Mouse (Mus musculus) hindbrain, postnatal 0 days (tissue): ENCODE measurements at regions not wholly inside any gene's neighbourhood (a gene's known extent, or its start where the extent isn't known, plus 50 kb on each side); places are given as distances from the start of the nearest gene placed in this dataset.

Experiments
- ATAC-seq: fragments of 200-750 bp; cut with Nextera tagmentation; 2 replicates; pipeline ENCODE4 v1.8.0; 2017; ENCODE audit warnings: mild to moderate bottlenecking, moderate TSS enrichment, moderate library complexity
- DNase-seq: peaks from one replicate; pipeline ENCODE4 v3.0.0-alpha.2; 2015; ENCODE audit warnings: low spot score
- H3K27ac ChIP-seq: fragments of 300-500 bp; sonication (generic); 2 replicates; pipeline ENCODE4 v1.5.1; 2014; ENCODE audit warnings: mild to moderate bottlenecking
- H3K27me3 ChIP-seq: fragments of 300-500 bp; sonication (generic); 2 replicates; pipeline ENCODE4 v1.6.1; 2014; ENCODE audit warnings: low read length, mixed read lengths; ENCODE audit not compliant: insufficient read depth
- H3K36me3 ChIP-seq: fragments of 300-500 bp; sonication (generic); 2 replicates; pipeline ENCODE4 v1.6.1; 2014; ENCODE audit warnings: low read length, mixed read lengths; ENCODE audit not compliant: insufficient read depth
- H3K4me1 ChIP-seq: fragments of 300-500 bp; sonication (generic); 2 replicates; pipeline ENCODE4 v1.6.1; 2014; ENCODE audit warnings: antibody characterized with exemption, low read length, mixed read lengths; ENCODE audit not compliant: insufficient read depth
- H3K4me2 ChIP-seq: fragments of 300-500 bp; sonication (generic); 2 replicates; pipeline ENCODE4 v1.6.1; 2014; ENCODE audit warnings: low read depth, mild to moderate bottlenecking, low read length, moderate library complexity, mixed read lengths
- H3K4me3 ChIP-seq: fragments of 300-500 bp; sonication (generic); 2 replicates; pipeline ENCODE4 v1.5.1; 2014; ENCODE audit warnings: low read length
- H3K9ac ChIP-seq: fragments of 300-500 bp; sonication (generic); replicated peaks from 2 replicates; pipeline ENCODE4 v1.6.1; 2014; ENCODE audit warnings: mild to moderate bottlenecking, low read length, moderate library complexity, mixed read lengths
- H3K9me3 ChIP-seq: fragments of 300-500 bp; sonication (generic); 2 replicates; pipeline ENCODE4 v1.6.1; 2016; ENCODE audit warnings: low read length, mixed read lengths
- CTCF ChIP-seq: IDR thresholded peaks from 2 replicates; pipeline ENCODE4 v1.5.1; 2016; ENCODE audit warnings: antibody characterized with exemption, control low read depth, low read depth
- WGBS: fragments of 180-500 bp; shearing (Covaris S2); extraction: QIAGEN DNeasy Blood & Tissue Kit; methylation state at CpG from one replicate; pipeline ENCODE4 v1.1.7; 2014; 5-methylcytosine and 5-hydroxymethylcytosine counted together
- microRNA-seq, 2 experiments: library from miRNA; unstranded; fragments of <30 nt; microRNA quantifications; one replicate each; pipeline ENCODE4; 2016

DNA sequence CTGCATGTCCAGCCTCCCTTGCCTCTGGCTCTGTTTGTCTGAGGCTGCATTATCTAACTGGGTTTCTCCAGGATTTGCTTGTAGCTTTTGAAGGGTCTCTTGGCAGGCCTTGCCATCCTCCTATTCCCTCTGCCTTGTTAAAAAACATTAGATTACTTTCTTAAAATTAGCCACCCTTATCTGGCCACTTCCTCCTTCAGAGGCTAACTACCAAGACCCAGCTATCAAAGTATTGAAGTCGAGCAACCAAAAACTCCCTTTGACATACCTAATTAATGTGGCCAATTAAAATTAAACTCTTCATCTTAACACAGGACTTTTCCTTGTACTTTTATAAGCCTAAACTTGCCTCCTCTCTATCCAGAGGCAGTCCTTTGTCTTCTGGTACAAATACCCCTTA lies 66.3 kb upstream of the Kif2a start:
- Histone ChIP-seq H3K9me3 (no peaks in the 10 kb centered on the region), H3K9ac (no peak overlapping the region), H3K4me2 (no peak overlapping the region), H3K27ac (no peak overlapping the region), H3K4me1 (no peaks in the 10 kb centered on the region), H3K27me3 (no peaks in the 10 kb centered on the region), H3K4me3 (no peak overlapping the region), H3K36me3 (no peaks in the 10 kb centered on the region)
- ATAC-seq (no peak), DNase-seq (no peak)
- no peak for TF ChIP-seq CTCF
- 58% methylated on average over 1 of the region's 1 CpGs for WGBS

DNA sequence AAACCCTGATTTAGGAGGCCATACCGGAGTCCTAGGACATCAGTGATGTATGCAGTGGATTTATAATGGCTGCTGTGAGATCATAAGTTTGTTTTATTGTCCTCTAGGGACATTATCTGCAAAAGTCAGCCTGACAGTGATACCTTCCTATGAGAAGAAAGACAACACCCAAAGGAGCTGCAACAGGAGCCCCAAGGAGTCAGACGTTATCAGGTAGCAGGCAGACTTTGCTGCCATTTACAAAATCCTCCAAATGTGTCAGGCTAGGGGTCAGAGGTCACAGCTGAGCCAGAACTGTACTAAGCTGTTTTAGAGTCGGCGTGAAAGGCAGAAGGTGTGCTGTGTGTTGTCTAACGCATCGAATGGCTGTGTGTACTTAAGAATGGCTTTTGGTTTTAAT lies 65.4 kb upstream of the Kif2a start:
- Histone ChIP-seq H3K4me1 (no peaks in the 10 kb centered on the region), H3K9ac (no peak overlapping the region), H3K27ac (no peak overlapping the region), H3K9me3 (no peaks in the 10 kb centered on the region), H3K36me3 (no peaks in the 10 kb centered on the region), H3K27me3 (no peaks in the 10 kb centered on the region), H3K4me2 (no peak overlapping the region), H3K4me3 (no peak overlapping the region)
- 79% methylated on average over 6 of the region's 6 CpGs for whole genome bisulfite sequencing
- DNase-seq: no peak
- no peak for TF ChIP-seq CTCF
- no peak for ATAC-seq

DNA sequence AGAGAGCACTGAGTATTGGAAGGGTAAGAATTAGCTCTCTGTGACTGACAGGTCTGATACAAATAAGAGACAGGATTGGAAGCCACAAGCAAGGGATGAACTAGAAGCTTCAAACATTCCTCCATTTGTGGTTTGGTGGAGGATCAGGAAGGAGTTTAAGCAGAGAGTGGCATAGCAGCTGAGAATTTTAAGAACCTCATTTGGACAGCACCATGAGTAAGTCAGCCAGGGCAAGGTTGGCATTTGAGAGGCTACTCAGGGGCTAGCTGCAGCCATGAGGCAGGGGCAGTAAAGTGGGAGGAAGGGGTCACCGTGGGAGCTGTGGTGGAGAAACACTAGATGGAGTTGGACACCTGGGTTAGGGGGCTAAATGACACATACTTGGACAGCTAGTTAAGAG lies 56.2 kb upstream of the Kif2a start:
- WGBS: 85% methylated on average over 1 of the region's 1 CpGs
- Histone ChIP-seq H3K4me2 (no peak overlapping the region), H3K4me3 (no peak overlapping the region), H3K27ac (no peak overlapping the region), H3K36me3 (no peaks in the 10 kb centered on the region), H3K4me1 (no peaks in the 10 kb centered on the region), H3K9me3 (no peaks in the 10 kb centered on the region), H3K27me3 (no peaks in the 10 kb centered on the region), H3K9ac (no peak overlapping the region)
- TF ChIP-seq CTCF: no peak
- ATAC-seq: no peak
- DNase-seq: no peak

DNA sequence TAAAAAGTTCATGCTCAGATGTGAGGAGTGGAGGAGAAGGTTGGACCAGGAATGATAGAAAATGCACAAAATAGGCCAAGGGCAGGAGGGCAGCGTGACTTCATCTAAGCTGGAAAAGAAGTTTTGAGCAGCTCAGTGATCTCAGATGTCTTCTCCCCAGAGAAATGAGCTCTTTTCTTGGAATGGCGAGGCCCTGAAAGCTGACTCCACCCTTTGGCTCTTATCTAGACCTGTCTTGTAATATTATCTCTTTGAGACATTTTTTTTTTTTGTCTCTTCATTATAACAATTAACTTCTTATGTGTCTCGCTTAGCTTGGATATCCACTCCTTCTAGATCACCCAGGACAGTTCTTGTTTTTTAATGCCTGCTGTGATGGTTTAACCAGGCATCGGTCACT lies 53.0 kb upstream of the Kif2a start:
- ATAC-seq (no peak), DNase-seq (no peak)
- Histone ChIP-seq H3K9me3 (no peaks in the 10 kb centered on the region), H3K4me3 (no peak overlapping the region), H3K36me3 (no peaks in the 10 kb centered on the region), H3K4me2 (no peak overlapping the region), H3K9ac (no peak overlapping the region), H3K4me1 (no peaks in the 10 kb centered on the region), H3K27me3 (no peaks in the 10 kb centered on the region), H3K27ac (no peak overlapping the region)
- no peak for TF ChIP-seq CTCF
- 91% methylated on average over 4 of the region's 4 CpGs for WGBS

DNA sequence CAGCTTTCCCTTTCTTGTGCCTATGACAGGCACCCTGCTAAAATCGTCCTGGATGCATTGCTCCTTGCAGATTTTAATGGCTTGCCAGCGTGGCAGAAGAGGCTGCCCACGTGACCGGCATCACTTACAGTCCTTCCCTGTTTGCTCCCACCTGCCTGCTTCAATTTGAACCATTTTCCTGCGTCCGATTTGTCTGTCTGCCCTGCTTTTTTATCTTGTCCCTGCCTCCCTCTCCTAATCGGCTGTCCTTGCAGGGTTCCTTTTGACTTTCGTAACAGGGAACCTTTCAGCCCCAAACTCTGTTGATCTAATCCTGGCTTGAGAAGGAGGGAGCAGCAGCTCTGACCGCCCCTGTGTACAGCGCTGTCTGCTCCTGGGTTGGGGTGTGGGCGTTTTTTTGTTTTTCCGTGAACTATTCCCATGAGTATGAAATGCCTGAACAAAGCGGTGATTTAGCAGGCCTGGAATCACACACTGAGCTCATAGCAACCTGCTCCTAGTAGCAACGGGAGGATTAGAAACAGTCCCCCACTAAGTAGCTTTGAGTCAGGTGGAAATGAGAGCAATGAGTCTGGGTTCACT lies 51.2 kb upstream of the Kif2a start:
- Histone ChIP-seq H3K9me3 (no peaks in the 10 kb centered on the region), H3K4me2 (peak overlapping the region; percentile 62), H3K4me1 (no peaks in the 10 kb centered on the region), H3K9ac (peak overlapping the region; percentile 37), H3K27ac (peak overlapping the region; percentile 13), H3K27me3 (no peaks in the 10 kb centered on the region), H3K36me3 (no peaks in the 10 kb centered on the region), H3K4me3 (peak overlapping the region; percentile 24)
- 3% methylated on average over 14 of the region's 14 CpGs for WGBS
- DNase-seq (peak; percentile 60), ATAC-seq (peak; percentile 91)
- TF ChIP-seq CTCF: no peak

DNA sequence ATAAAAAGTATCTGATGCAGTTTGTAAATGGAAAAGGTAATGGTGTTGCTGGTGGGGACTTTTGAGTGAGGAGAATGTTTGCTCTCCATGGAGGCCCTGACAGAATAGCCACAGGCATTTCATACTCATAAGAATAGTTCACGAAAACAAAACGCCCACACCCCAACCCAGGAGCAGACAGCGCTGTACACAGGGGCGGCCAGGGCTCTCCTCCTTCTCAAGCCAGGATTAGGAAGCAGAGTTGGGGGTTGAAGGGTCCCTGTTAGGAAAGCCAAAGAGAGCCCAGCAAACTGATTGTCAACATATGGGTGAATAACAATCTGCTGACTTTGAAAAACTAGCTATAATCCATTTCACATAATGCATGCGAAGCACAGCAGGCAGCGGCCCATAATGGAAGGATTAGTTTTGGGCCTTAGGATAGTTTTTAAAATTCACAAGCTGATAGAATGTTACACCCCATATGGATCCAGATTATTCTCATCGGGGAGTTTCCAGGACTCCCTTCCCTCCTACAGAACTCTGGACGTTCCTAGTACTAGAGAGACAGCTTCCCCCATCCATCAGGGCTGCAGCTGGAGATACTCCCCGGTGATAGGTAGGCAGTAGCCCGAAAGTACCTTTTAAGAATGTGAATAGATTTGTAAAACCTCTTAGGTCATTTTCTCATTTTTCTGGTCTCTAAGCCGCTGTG lies 50.6 kb upstream of the Kif2a start:
- Histone ChIP-seq H3K4me3 (peak overlapping the region; percentile 24), H3K4me1 (no peaks in the 10 kb centered on the region), H3K36me3 (no peaks in the 10 kb centered on the region), H3K27ac (peak overlapping the region; percentile 13; the same call in 1 of the 2 replicates), H3K27me3 (no peaks in the 10 kb centered on the region), H3K9ac (peak overlapping the region; percentile 37), H3K9me3 (no peaks in the 10 kb centered on the region), H3K4me2 (peak overlapping the region; percentile 62)
- ATAC-seq (peak; percentile 62; the same call in 1 of the 2 replicates), DNase-seq (peak; percentile 6)
- TF ChIP-seq CTCF: no peak
- WGBS: 19% methylated on average over 11 of the region's 11 CpGs

Small RNAs in the stretch of these regions (microRNA-seq; reads per million reads assigned to microRNA genes)
- gene Gm22118: 0 reads per million in 2 experiments
